Mouse (Mus musculus): ENCODE data around the gene Tomm70a. TPM values are rescaled to one million over a fixed set of nuclear protein-coding genes. Genes with fewer than 3 reads are reported as not detected.

Tomm70a gene
- polyA plus RNA-seq, 1 experiment = 17.6 TPM

GRCm38 (mm10) chr16:57132326-57132725 is 10.8 kb downstream of the Tomm70a start:
- peaks cover 53% of the 10 kb centered on the region for H3K36me3 ChIP-seq (replicated peaks; ENCODE audit: low read length)
- H3K9me3 ChIP-seq = no peaks in the 10 kb centered on the region
- TF ChIP-seq GATA1 (IDR thresholded peaks at IDR 0.05; ENCODE audit: borderline replicate concordance, low read length) (no peak), FLI1 (IDR thresholded peaks at IDR 0.05; ENCODE audit: low read length) (no peak)
- H3K4me3 ChIP-seq (replicated peaks) = no peak overlapping the region
- H3K27me3 ChIP-seq (replicated peaks) = no peaks in the 10 kb centered on the region
- H3K4me1 ChIP-seq = peaks cover 47% of the 10 kb centered on the region

GRCm38 (mm10) chr16:57133611-57134010 is 12.1 kb downstream of the Tomm70a start:
- no peak for TF ChIP-seq FLI1 (IDR thresholded peaks at IDR 0.05; ENCODE audit: low read length)
- TF ChIP-seq GATA1 (IDR thresholded peaks at IDR 0.05; ENCODE audit: borderline replicate concordance, low read length) = no peak
- Histone ChIP-seq H3K36me3 (replicated peaks; ENCODE audit: low read length) (peaks cover 60% of the 10 kb centered on the region), H3K4me1 (peaks cover 36% of the 10 kb centered on the region), H3K4me3 (replicated peaks) (no peak overlapping the region), H3K9me3 (no peaks in the 10 kb centered on the region), H3K27me3 (replicated peaks) (no peaks in the 10 kb centered on the region)

GRCm38 (mm10) chr16:57144741-57145140 is 23.2 kb downstream of the Tomm70a start:
- H3K36me3 ChIP-seq (replicated peaks; ENCODE audit: low read length) = peaks cover 86% of the 10 kb centered on the region
- H3K27me3 ChIP-seq (replicated peaks) = no peaks in the 10 kb centered on the region
- H3K4me3 ChIP-seq (replicated peaks) = no peak overlapping the region
- no peaks in the 10 kb centered on the region for H3K4me1 ChIP-seq
- TF ChIP-seq GATA1 (IDR thresholded peaks at IDR 0.05; ENCODE audit: borderline replicate concordance, low read length) (no peak), FLI1 (IDR thresholded peaks at IDR 0.05; ENCODE audit: low read length) (no peak)
- H3K9me3 ChIP-seq = no peaks in the 10 kb centered on the region

GRCm38 (mm10) chr16:57151437-57151836 is 29.9 kb downstream of the Tomm70a start:
- Histone ChIP-seq H3K36me3 (replicated peaks; ENCODE audit: low read length) (peaks cover 96% of the 10 kb centered on the region), H3K4me3 (replicated peaks) (no peak overlapping the region), H3K27me3 (replicated peaks) (no peaks in the 10 kb centered on the region), H3K4me1 (no peaks in the 10 kb centered on the region), H3K9me3 (no peaks in the 10 kb centered on the region)
- TF ChIP-seq FLI1 (IDR thresholded peaks at IDR 0.05; ENCODE audit: low read length) (no peak), GATA1 (IDR thresholded peaks at IDR 0.05; ENCODE audit: borderline replicate concordance, low read length) (no peak)

- no peaks in the 10 kb centered on the region for H3K9me3 ChIP-seq
- no peak overlapping the region for H3K4me3 ChIP-seq (replicated peaks)
- peaks cover 99% of the 10 kb centered on the region for H3K36me3 ChIP-seq (replicated peaks; ENCODE audit: low read length)
- peaks cover 22% of the 10 kb centered on the region for H3K4me1 ChIP-seq
- TF ChIP-seq GATA1 (IDR thresholded peaks at IDR 0.05; ENCODE audit: borderline replicate concordance, low read length) (no peak), FLI1 (IDR thresholded peaks at IDR 0.05; ENCODE audit: low read length) (no peak)
- H3K27me3 ChIP-seq (replicated peaks) = no peaks in the 10 kb centered on the region
These were observed 34.4 kb downstream of the Tomm70a start for GRCm38 (mm10) chr16:57155899-57156298.

GRCm38 (mm10) chr16:57157076-57157475 is 35.6 kb downstream of the Tomm70a start:
- H3K9me3 ChIP-seq = no peaks in the 10 kb centered on the region
- H3K36me3 ChIP-seq (replicated peaks; ENCODE audit: low read length) = peaks cover 99% of the 10 kb centered on the region
- no peak for TF ChIP-seq FLI1 (IDR thresholded peaks at IDR 0.05; ENCODE audit: low read length)
- TF ChIP-seq GATA1 (IDR thresholded peaks at IDR 0.05; ENCODE audit: borderline replicate concordance, low read length) = no peak
- peaks cover 32% of the 10 kb centered on the region for H3K4me1 ChIP-seq
- no peaks in the 10 kb centered on the region for H3K27me3 ChIP-seq (replicated peaks)
- H3K4me3 ChIP-seq (replicated peaks) = no peak overlapping the region

GRCm38 (mm10) chr16:57157728-57158127 is 36.2 kb downstream of the Tomm70a start:
- Histone ChIP-seq H3K27me3 (replicated peaks) (no peaks in the 10 kb centered on the region), H3K9me3 (no peaks in the 10 kb centered on the region), H3K4me3 (replicated peaks) (no peak overlapping the region), H3K36me3 (replicated peaks; ENCODE audit: low read length) (peaks cover 96% of the 10 kb centered on the region), H3K4me1 (peaks cover 37% of the 10 kb centered on the region)
- no peak for TF ChIP-seq GATA1 (IDR thresholded peaks at IDR 0.05; ENCODE audit: borderline replicate concordance, low read length)
- no peak for TF ChIP-seq FLI1 (IDR thresholded peaks at IDR 0.05; ENCODE audit: low read length)

- TF ChIP-seq GATA1 (IDR thresholded peaks at IDR 0.05; ENCODE audit: borderline replicate concordance, low read length) (no peak), FLI1 (IDR thresholded peaks at IDR 0.05; ENCODE audit: low read length) (no peak)
- Histone ChIP-seq H3K9me3 (no peaks in the 10 kb centered on the region), H3K36me3 (replicated peaks; ENCODE audit: low read length) (peaks cover 96% of the 10 kb centered on the region), H3K27me3 (replicated peaks) (no peaks in the 10 kb centered on the region), H3K4me3 (replicated peaks) (no peak overlapping the region), H3K4me1 (peaks cover 46% of the 10 kb centered on the region)
These were observed 38.3 kb downstream of the Tomm70a start for GRCm38 (mm10) chr16:57159835-57160234.

GRCm38 (mm10) chr16:57162841-57163240 is 41.3 kb downstream of the Tomm70a start:
- no peak for TF ChIP-seq GATA1 (IDR thresholded peaks at IDR 0.05; ENCODE audit: borderline replicate concordance, low read length)
- no peak for TF ChIP-seq FLI1 (IDR thresholded peaks at IDR 0.05; ENCODE audit: low read length)
- H3K4me3 ChIP-seq (replicated peaks) = no peak overlapping the region
- H3K4me1 ChIP-seq = peaks cover 68% of the 10 kb centered on the region
- H3K9me3 ChIP-seq = no peaks in the 10 kb centered on the region
- peaks cover 76% of the 10 kb centered on the region for H3K36me3 ChIP-seq (replicated peaks; ENCODE audit: low read length)
- H3K27me3 ChIP-seq (replicated peaks) = no peaks in the 10 kb centered on the region

- Histone ChIP-seq H3K4me1 (peaks cover 76% of the 10 kb centered on the region), H3K4me3 (replicated peaks) (no peak overlapping the region), H3K9me3 (no peaks in the 10 kb centered on the region), H3K36me3 (replicated peaks; ENCODE audit: low read length) (peaks cover 74% of the 10 kb centered on the region), H3K27me3 (replicated peaks) (no peaks in the 10 kb centered on the region)
- TF ChIP-seq GATA1 (IDR thresholded peaks at IDR 0.05; ENCODE audit: borderline replicate concordance, low read length) (no peak), FLI1 (IDR thresholded peaks at IDR 0.05; ENCODE audit: low read length) (no peak)
These were observed 42.2 kb downstream of the Tomm70a start for GRCm38 (mm10) chr16:57163694-57164093.

- Histone ChIP-seq H3K4me3 (replicated peaks) (no peak overlapping the region), H3K9me3 (no peaks in the 10 kb centered on the region), H3K27me3 (replicated peaks) (no peaks in the 10 kb centered on the region), H3K4me1 (peaks cover 61% of the 10 kb centered on the region), H3K36me3 (replicated peaks; ENCODE audit: low read length) (peaks cover 71% of the 10 kb centered on the region)
- TF ChIP-seq FLI1 (IDR thresholded peaks at IDR 0.05; ENCODE audit: low read length) = no peak
- no peak for TF ChIP-seq GATA1 (IDR thresholded peaks at IDR 0.05; ENCODE audit: borderline replicate concordance, low read length)
These were observed 43.7 kb downstream of the Tomm70a start for GRCm38 (mm10) chr16:57165157-57165556.
